Mouse (Mus musculus) erythroid progenitor cell, adult 5-6 weeks (primary cell): ENCODE results near the gene Tob2. TPM values are rescaled to one million over a fixed set of nuclear protein-coding genes. Genes with fewer than 3 reads are reported as not detected.

Source experiments
- ATAC-seq: replicated peaks from 2 replicates; pipeline ENCODE4 v1.8.0; 2016; ENCODE audit warnings: moderate number of reproducible peaks, mild to moderate bottlenecking, moderate TSS enrichment, inconsistent platforms; ENCODE audit not compliant: poor library complexity, low FRiP score, severe bottlenecking
- total RNA-seq, 2 experiments: library from RNA; stranded (forward) in 1 of 2; stranded (reverse) in 1 of 2; fragments of 150-400 nt in 1 of 2; fragments of 186-747, 209-891 nt in 1 of 2; gene quantifications; 2 replicates each; pipeline versions ENCODE4 v1.2.3 to v1.2.4; 2015 to 2017; ENCODE audit warnings: low replicate concordance in 2 of 2

Gene Tob2
- total RNA-seq, 2 experiments from 2014 or later = 9.4 to 10.5 TPM

- ATAC-seq = no peak
Measured at GRCm38 (mm10) chr15:81814716-81815370, 43.8 kb downstream of the Tob2 start.

GRCm38 (mm10) chr15:81813986-81814705 is 44.5 kb downstream of the Tob2 start:
- ATAC-seq = no peak

GRCm38 (mm10) chr15:81812696-81813631 is 45.6 kb downstream of the Tob2 start:
- no peak for ATAC-seq

- ATAC-seq = no peak
Measured at GRCm38 (mm10) chr15:81812287-81812686, 46.3 kb downstream of the Tob2 start.

- no peak for ATAC-seq
Measured at GRCm38 (mm10) chr15:81811599-81811996, 47.0 kb downstream of the Tob2 start.

GRCm38 (mm10) chr15:81810671-81811598 is 47.7 kb downstream of the Tob2 start:
- ATAC-seq = peak; percentile 95

- ATAC-seq = no peak
Measured at GRCm38 (mm10) chr15:81810150-81810549, 48.4 kb downstream of the Tob2 start.

- ATAC-seq = no peak
Measured at GRCm38 (mm10) chr15:81809550-81809949, 49.0 kb downstream of the Tob2 start.

- no peak for ATAC-seq
Measured at GRCm38 (mm10) chr15:81808799-81809198, 49.8 kb downstream of the Tob2 start.

- no peak for ATAC-seq
Measured at GRCm38 (mm10) chr15:81806621-81807404, 51.8 kb downstream of the Tob2 start.

- no peak for ATAC-seq
Measured at GRCm38 (mm10) chr15:81805624-81806023, 53.0 kb downstream of the Tob2 start.

GRCm38 (mm10) chr15:81804883-81805282 is 53.7 kb downstream of the Tob2 start:
- ATAC-seq = no peak

GRCm38 (mm10) chr15:81804172-81804571 is 54.4 kb downstream of the Tob2 start:
- no peak for ATAC-seq

GRCm38 (mm10) chr15:81803425-81803951 is 55.1 kb downstream of the Tob2 start:
- no peak for ATAC-seq

- peak; percentile 1; the same call in 1 of the 2 replicates for ATAC-seq
Measured at GRCm38 (mm10) chr15:81802941-81803351, 55.6 kb downstream of the Tob2 start.

GRCm38 (mm10) chr15:81802001-81802890 is 56.4 kb downstream of the Tob2 start, which contains the start of gene Tef:
TSS of gene Tef (plus strand) at chr15:81802421.
- ATAC-seq = peak; percentile 92

- no peak for ATAC-seq
Measured at GRCm38 (mm10) chr15:81800391-81800790, 58.2 kb downstream of the Tob2 start.
